Mouse (Mus musculus): ENCODE results near the gene Pacs2. TPM values are rescaled to one million over a fixed set of nuclear protein-coding genes. Genes with fewer than 3 reads are reported as not detected.

Gene Pacs2
- polyA plus RNA-seq, 1 experiment from 2014 or later = 21.2 TPM

DNA sequence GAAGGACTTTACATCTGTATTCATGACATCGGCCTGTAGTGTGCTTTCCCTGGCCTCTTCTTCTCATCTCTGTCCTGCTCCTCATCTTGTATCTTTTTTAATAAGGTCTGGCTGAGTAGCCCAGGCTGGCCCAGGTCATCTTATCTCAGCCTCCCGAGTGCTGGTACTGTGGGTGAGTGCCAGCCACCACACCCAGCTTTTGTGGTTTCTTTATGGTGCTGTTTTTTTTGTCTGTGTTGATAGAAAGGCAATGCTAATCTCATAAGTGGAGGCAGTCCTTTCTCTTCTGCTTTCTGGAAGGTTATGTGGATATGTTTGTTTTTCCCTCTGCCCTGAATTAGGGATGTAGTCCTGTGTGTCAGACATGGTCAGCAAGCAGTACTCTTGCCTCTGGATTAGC, 28.2 kb downstream of the Pacs2 start:
- no peak overlapping the region for H3K27ac ChIP-seq (ENCODE audit: low read depth, low read length)
- no peaks in the 10 kb centered on the region for H3K9me3 ChIP-seq (ENCODE audit: control insufficient read depth, low read length)
- H3K4me2 ChIP-seq (replicated peaks; ENCODE audit: low read depth, low read length) = no peak overlapping the region
- H3K4me1 ChIP-seq (replicated peaks; ENCODE audit: control insufficient read depth, insufficient read depth, low read length) = peaks cover 5% of the 10 kb centered on the region; the same call in 1 of the 2 replicates
- WGBS = 88% methylated on average over 2 of the region's 2 CpGs
- no peak overlapping the region for H3K9ac ChIP-seq (ENCODE audit: low read depth, low read length)
- H3K36me3 ChIP-seq (ENCODE audit: control insufficient read depth, insufficient read depth, low read length) = no peaks in the 10 kb centered on the region; the same call in 1 of the 2 replicates
- H3K4me3 ChIP-seq (ENCODE audit: low read depth, low read length) = no peak overlapping the region
- ATAC-seq (ENCODE audit: low FRiP score) (no peak), DNase-seq (ENCODE audit: low spot score) (no peak)
- H3K27me3 ChIP-seq (ENCODE audit: control insufficient read depth, insufficient read depth, low read length) = no peaks in the 10 kb centered on the region

DNA sequence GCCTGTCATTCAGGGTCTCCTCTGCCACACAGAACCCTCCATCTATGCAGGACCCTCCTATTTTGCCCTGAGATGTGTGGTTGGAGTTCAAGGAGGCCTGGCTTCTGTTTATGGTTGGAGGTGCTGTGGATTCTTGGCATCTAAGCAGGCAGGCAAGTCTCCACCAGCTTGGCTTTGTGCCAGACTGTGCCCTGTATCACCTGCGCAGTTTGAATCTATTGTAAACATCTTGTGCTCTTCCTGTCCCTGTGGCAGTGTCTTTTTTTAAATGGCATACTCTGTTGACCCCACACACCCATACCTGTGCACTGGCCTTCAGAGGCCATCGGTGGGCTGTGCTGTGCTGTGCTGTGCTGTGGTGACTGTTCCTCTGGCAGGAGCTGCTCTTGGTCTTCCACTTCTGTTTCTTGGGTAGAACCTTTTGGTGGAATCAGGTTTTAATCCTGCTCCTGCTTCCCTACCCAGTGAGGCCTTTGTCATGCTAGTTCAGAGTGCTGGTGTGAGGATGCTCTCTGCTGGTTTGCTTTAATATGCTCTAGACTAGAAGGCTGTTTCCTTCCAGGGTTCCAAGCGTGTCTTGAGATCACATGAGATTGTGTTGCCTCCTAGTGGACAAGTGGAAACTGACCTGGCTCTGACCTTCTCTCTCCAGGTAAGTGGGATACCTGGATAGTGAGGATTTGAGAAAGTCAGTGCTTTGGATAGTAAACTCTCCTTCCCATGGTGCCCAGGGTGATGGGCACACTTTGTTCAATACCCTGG, 30.8 kb downstream of the Pacs2 start:
- Histone ChIP-seq H3K36me3 (ENCODE audit: control insufficient read depth, insufficient read depth, low read length) (peaks cover 2% of the 10 kb centered on the region; the same call in 1 of the 2 replicates), H3K9ac (ENCODE audit: low read depth, low read length) (no peak overlapping the region), H3K9me3 (ENCODE audit: control insufficient read depth, low read length) (no peaks in the 10 kb centered on the region), H3K4me2 (replicated peaks; ENCODE audit: low read depth, low read length) (no peak overlapping the region), H3K4me3 (ENCODE audit: low read depth, low read length) (no peak overlapping the region), H3K4me1 (replicated peaks; ENCODE audit: control insufficient read depth, insufficient read depth, low read length) (peaks cover 5% of the 10 kb centered on the region; the same call in 1 of the 2 replicates), H3K27me3 (ENCODE audit: control insufficient read depth, insufficient read depth, low read length) (no peaks in the 10 kb centered on the region), H3K27ac (ENCODE audit: low read depth, low read length) (no peak overlapping the region)
- no peak for DNase-seq (ENCODE audit: low spot score)
- no peak for ATAC-seq (ENCODE audit: low FRiP score)
- 82% methylated on average over 3 of the region's 3 CpGs for WGBS

DNA sequence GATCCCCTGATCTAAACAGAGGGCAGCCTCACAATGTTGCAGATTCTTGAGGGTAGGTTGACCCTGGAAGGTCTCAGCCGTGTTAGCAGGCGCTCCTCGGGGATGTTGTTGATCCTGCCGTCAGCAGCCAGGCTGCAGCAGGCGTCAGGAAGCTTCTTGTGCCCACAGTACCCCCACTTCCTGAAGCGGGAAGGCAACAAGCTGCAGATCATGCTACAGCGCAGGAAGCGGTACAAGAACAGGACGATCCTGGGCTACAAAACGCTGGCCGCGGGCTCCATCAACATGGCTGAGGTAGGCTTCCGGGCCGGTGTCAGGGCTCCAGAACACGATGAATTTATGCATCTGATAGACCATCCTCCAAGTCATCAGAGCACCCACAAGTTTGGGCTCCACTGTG, 32.6 kb downstream of the Pacs2 start:
- no peak overlapping the region for H3K9ac ChIP-seq (ENCODE audit: low read depth, low read length)
- H3K4me3 ChIP-seq (ENCODE audit: low read depth, low read length) = no peak overlapping the region
- H3K4me1 ChIP-seq (replicated peaks; ENCODE audit: control insufficient read depth, insufficient read depth, low read length) = no peaks in the 10 kb centered on the region
- no peaks in the 10 kb centered on the region for H3K27me3 ChIP-seq (ENCODE audit: control insufficient read depth, insufficient read depth, low read length)
- H3K36me3 ChIP-seq (ENCODE audit: control insufficient read depth, insufficient read depth, low read length) = peaks cover 2% of the 10 kb centered on the region; the same call in 1 of the 2 replicates
- 91% methylated on average over 15 of the region's 15 CpGs for WGBS
- no peak overlapping the region for H3K27ac ChIP-seq (ENCODE audit: low read depth, low read length)
- no peak for DNase-seq (ENCODE audit: low spot score)
- ATAC-seq (ENCODE audit: low FRiP score) = no peak
- H3K9me3 ChIP-seq (ENCODE audit: control insufficient read depth, low read length) = no peaks in the 10 kb centered on the region
- no peak overlapping the region for H3K4me2 ChIP-seq (replicated peaks; ENCODE audit: low read depth, low read length)

DNA sequence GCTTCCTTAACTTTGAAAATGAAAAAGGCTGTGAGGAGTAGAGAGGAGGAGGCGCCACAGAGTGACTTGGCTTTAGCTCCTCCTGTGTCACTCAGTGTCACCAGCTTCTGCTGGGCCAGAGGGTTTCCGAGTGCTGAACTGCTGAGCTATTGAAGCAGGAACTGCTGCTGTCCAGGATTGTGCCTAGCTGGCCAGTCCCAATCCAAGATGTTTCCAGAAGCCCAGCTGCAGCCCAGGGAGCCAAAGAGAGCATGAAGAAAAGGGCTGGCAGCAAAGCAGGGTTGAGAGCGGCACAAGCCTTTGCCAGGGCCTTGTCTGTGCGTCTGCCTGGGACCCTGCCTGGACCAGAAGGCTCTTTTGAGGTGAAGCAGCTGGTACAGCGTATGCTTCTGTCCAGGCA, 33.8 kb downstream of the Pacs2 start:
- ATAC-seq (ENCODE audit: low FRiP score) (no peak), DNase-seq (ENCODE audit: low spot score) (no peak)
- Histone ChIP-seq H3K4me3 (ENCODE audit: low read depth, low read length) (no peak overlapping the region), H3K27ac (ENCODE audit: low read depth, low read length) (no peak overlapping the region), H3K4me1 (replicated peaks; ENCODE audit: control insufficient read depth, insufficient read depth, low read length) (no peaks in the 10 kb centered on the region), H3K4me2 (replicated peaks; ENCODE audit: low read depth, low read length) (no peak overlapping the region), H3K27me3 (ENCODE audit: control insufficient read depth, insufficient read depth, low read length) (no peaks in the 10 kb centered on the region), H3K9me3 (ENCODE audit: control insufficient read depth, low read length) (no peaks in the 10 kb centered on the region), H3K36me3 (ENCODE audit: control insufficient read depth, insufficient read depth, low read length) (peaks cover 6% of the 10 kb centered on the region; the same call in 1 of the 2 replicates), H3K9ac (ENCODE audit: low read depth, low read length) (no peak overlapping the region)
- WGBS = 94% methylated on average over 5 of the region's 5 CpGs

DNA sequence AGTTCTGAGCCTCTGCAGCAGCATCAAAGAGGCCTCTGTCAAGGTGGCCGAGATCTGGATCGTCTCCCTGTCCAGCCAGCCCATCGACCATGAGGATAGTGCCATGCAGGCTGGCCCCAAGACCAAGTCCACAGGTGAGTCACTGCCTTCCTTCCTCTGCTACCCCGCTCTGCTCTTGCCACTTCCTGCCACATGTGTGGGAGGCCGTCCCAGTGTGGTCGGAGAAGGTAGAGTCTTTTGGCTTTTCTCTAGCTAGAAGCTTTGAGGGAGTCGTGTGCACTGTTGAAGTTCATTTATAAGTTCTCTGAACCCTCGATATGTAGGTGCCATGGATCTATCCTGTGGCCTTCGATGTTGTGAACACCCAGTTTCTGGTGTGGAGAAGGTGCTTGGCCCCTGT, 35.5 kb downstream of the Pacs2 start:
- Histone ChIP-seq H3K36me3 (ENCODE audit: control insufficient read depth, insufficient read depth, low read length) (peaks cover 6% of the 10 kb centered on the region; the same call in 1 of the 2 replicates), H3K4me2 (replicated peaks; ENCODE audit: low read depth, low read length) (no peak overlapping the region), H3K9ac (ENCODE audit: low read depth, low read length) (no peak overlapping the region), H3K4me3 (ENCODE audit: low read depth, low read length) (no peak overlapping the region), H3K27me3 (ENCODE audit: control insufficient read depth, insufficient read depth, low read length) (no peaks in the 10 kb centered on the region), H3K4me1 (replicated peaks; ENCODE audit: control insufficient read depth, insufficient read depth, low read length) (no peaks in the 10 kb centered on the region), H3K27ac (ENCODE audit: low read depth, low read length) (no peak overlapping the region), H3K9me3 (ENCODE audit: control insufficient read depth, low read length) (no peaks in the 10 kb centered on the region)
- 90% methylated on average over 9 of the region's 9 CpGs for WGBS
- ATAC-seq (ENCODE audit: low FRiP score) = no peak
- DNase-seq (ENCODE audit: low spot score) = no peak

DNA sequence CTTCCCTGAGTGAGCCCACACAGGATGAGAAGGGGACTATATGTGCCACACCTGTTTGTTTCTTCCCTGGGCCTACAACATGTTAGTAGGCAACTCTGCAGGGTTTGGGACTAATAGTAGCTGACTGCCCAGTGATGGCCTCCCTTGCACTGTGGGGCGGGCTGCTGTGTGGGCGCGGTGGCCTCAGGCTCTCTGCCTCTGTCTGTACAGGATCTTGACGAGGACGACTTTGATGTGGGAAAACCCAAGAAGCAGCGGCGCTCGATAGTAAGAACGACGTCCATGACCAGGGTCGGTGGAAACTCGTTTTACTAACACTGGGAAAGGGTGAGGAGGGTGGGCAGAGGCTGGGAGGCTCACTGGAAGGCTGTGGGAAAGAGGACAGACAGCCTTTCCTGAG, 36.4 kb downstream of the Pacs2 start:
- H3K4me1 ChIP-seq (replicated peaks; ENCODE audit: control insufficient read depth, insufficient read depth, low read length) = no peaks in the 10 kb centered on the region

DNA sequence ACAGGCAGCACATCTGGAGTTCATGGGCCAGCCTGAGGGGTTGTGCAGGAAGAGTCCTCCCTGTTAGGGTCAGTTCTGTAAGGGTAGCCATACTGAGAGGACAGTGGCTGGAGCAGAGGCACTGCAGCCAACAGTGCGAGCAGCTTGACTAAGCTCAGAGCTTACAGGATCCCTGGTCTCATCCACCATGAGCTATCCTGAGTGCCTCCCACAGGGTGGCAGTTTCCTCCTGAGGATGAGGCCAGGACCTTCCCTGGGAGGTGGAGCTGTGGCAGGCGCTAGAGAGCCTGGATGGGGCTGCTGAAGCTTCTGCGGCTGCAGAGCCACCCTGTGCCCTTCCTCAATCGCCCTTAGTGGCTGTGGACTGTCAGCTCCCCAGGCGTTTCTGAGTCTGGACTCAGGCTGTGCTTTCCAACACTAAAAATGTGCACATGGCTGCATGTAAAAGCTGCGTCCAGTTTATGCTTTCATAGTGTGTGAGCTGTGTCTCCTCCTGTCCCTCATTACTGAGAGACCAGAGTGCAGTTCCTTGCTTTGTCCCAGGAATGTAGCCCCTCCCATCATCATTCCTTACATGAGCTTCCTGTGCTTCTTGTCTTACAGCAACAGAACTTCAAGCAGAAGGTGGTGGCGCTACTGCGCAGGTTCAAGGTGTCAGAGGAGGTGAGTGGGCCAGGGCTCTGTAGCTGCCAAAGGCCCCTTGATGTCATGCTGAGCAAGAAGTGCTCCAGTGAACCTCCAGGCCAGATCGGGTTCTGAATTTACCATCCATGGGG, 37.5 kb downstream of the Pacs2 start:
- Histone ChIP-seq H3K36me3 (ENCODE audit: control insufficient read depth, insufficient read depth, low read length) (peaks cover 6% of the 10 kb centered on the region; the same call in 1 of the 2 replicates), H3K9ac (ENCODE audit: low read depth, low read length) (no peak overlapping the region), H3K4me1 (replicated peaks; ENCODE audit: control insufficient read depth, insufficient read depth, low read length) (no peaks in the 10 kb centered on the region), H3K4me3 (ENCODE audit: low read depth, low read length) (no peak overlapping the region), H3K9me3 (ENCODE audit: control insufficient read depth, low read length) (no peaks in the 10 kb centered on the region), H3K4me2 (replicated peaks; ENCODE audit: low read depth, low read length) (no peak overlapping the region), H3K27ac (ENCODE audit: low read depth, low read length) (no peak overlapping the region), H3K27me3 (ENCODE audit: control insufficient read depth, insufficient read depth, low read length) (no peaks in the 10 kb centered on the region)
- no peak for DNase-seq (ENCODE audit: low spot score)
- ATAC-seq (ENCODE audit: low FRiP score) = no peak
- WGBS = 56% methylated on average over 9 of the region's 9 CpGs

More for the DNA sequence above, 36.4 kb downstream of the Pacs2 start:
- H3K9ac ChIP-seq (ENCODE audit: low read depth, low read length) = no peak overlapping the region
- no peaks in the 10 kb centered on the region for H3K27me3 ChIP-seq (ENCODE audit: control insufficient read depth, insufficient read depth, low read length)
- H3K9me3 ChIP-seq (ENCODE audit: control insufficient read depth, low read length) = no peaks in the 10 kb centered on the region
- DNase-seq (ENCODE audit: low spot score) (no peak), ATAC-seq (ENCODE audit: low FRiP score) (no peak)
- no peak overlapping the region for H3K27ac ChIP-seq (ENCODE audit: low read depth, low read length)
- H3K36me3 ChIP-seq (ENCODE audit: control insufficient read depth, insufficient read depth, low read length) = peaks cover 6% of the 10 kb centered on the region; the same call in 1 of the 2 replicates
- no peak overlapping the region for H3K4me3 ChIP-seq (ENCODE audit: low read depth, low read length)
- WGBS = 89% methylated on average over 12 of the region's 12 CpGs
- H3K4me2 ChIP-seq (replicated peaks; ENCODE audit: low read depth, low read length) = no peak overlapping the region

DNA sequence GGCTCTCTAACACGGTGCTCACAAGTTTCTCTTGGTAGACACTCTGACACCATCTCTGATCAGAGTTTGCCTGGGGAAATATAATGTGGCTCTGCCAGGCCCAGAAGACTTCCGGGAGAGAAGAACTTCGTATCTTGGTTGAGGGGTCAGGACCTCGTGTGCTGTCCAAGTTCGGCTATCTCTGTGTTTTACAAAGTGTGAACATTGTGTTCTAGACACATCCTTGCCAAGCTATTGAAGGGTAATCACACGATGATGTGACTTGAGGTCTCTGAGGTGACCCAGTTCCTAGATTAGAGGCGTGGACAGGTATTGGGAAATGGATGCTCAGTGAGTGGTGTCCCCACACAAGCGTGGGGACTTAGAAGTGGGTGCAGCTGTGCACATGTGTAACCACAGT, 41.8 kb downstream of the Pacs2 start:
- Histone ChIP-seq H3K27ac (ENCODE audit: low read depth, low read length) (no peak overlapping the region), H3K4me3 (ENCODE audit: low read depth, low read length) (no peak overlapping the region), H3K9ac (ENCODE audit: low read depth, low read length) (no peak overlapping the region), H3K36me3 (ENCODE audit: control insufficient read depth, insufficient read depth, low read length) (peaks cover 18% of the 10 kb centered on the region; the same call in 1 of the 2 replicates), H3K9me3 (ENCODE audit: control insufficient read depth, low read length) (no peaks in the 10 kb centered on the region), H3K4me1 (replicated peaks; ENCODE audit: control insufficient read depth, insufficient read depth, low read length) (no peaks in the 10 kb centered on the region), H3K4me2 (replicated peaks; ENCODE audit: low read depth, low read length) (no peak overlapping the region), H3K27me3 (ENCODE audit: control insufficient read depth, insufficient read depth, low read length) (no peaks in the 10 kb centered on the region)
- ATAC-seq (ENCODE audit: low FRiP score) = no peak
- no peak for DNase-seq (ENCODE audit: low spot score)
- 90% methylated on average over 8 of the region's 8 CpGs for WGBS

Data from hindbrain, embryonic 11.5 days (tissue).